14 mouse cellular contexts compared by ENCODE assay signal in the genomic region with DNA sequence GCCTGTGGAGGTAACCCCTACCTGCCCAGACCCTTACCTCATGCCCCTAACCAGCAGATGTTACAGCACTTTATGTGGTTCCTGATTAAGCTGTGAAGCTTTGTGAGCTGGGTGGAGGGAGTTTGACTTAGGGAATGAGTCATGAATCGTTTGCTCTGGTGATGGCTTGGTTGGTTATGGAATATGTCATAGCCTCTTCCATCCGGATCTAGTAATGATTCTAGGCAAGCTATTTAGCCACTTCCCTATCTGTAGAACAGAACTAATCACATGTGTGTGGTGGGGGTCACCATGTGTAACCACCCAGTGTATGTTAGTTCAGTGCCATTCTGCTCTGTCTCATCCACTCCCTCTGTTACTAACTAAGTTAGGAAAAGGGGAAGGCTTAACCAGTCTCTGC. TPM values are rescaled to one million over a fixed set of nuclear protein-coding genes. Genes with fewer than 3 reads are reported as not detected.
DNase-seq lines count a peak whose midpoint lies in the region; ATAC-seq and TF ChIP-seq lines count a peak whose summit lies in the region.
"Had no signal": no experiment of that assay in that cellular context is flagged by ENCODE, and none has a peak within 500 bp of the region (broad histone marks: within the 10 kb centered on the region; RNA-seq: fewer than 3 reads in every experiment).

No protein-coding gene starts in this region.

- no peak overlapping the region for H3K4me3 ChIP-seq in embryonic facial prominence, embryonic 13.5 days
- H3K4me3 ChIP-seq in embryonic facial prominence, embryonic 10.5 days = no peak overlapping the region
- no peak overlapping the region for H3K4me3 ChIP-seq in left cerebral cortex, adult 2 months
- no peak overlapping the region for H3K4me3 ChIP-seq in stomach, embryonic 14.5 days (ENCODE audit: low read depth, low read length)
- H3K4me3 ChIP-seq: neural tube, embryonic 13.5 days had no signal

- intact Hi-C loops in left cerebral cortex, adult 2 months (cut with DNase I) = loop anchor here (5.0 kb wide), 3 partner anchors 228 to 518 kb away; no protein-coding TSS in a partner anchor

- 60% methylated on average over 2 of the region's 2 CpGs for WGBS in embryonic facial prominence, embryonic 13.5 days
- 86% methylated on average over 2 of the region's 2 CpGs for WGBS in embryonic facial prominence, embryonic 10.5 days
- WGBS in stomach, embryonic 14.5 days = 35% methylated on average over 2 of the region's 2 CpGs

- H3K4me1 ChIP-seq in embryonic facial prominence, embryonic 13.5 days = peaks cover 34% of the 10 kb centered on the region
- peaks cover 51% of the 10 kb centered on the region for H3K4me1 ChIP-seq in embryonic facial prominence, embryonic 10.5 days
- H3K4me1 ChIP-seq in stomach, embryonic 14.5 days (ENCODE audit: control insufficient read depth, insufficient read depth, low read length) = peaks cover 28% of the 10 kb centered on the region

- H3K27me3 ChIP-seq in embryonic facial prominence, embryonic 13.5 days = no peaks in the 10 kb centered on the region
- H3K27me3 ChIP-seq in embryonic facial prominence, embryonic 10.5 days (replicated peaks; ENCODE audit: low read depth, poor library complexity, severe bottlenecking) = no peaks in the 10 kb centered on the region
- no peaks in the 10 kb centered on the region for H3K27me3 ChIP-seq in stomach, embryonic 14.5 days (ENCODE audit: control insufficient read depth, insufficient read depth, low read length)
- H3K27me3 ChIP-seq: neural tube, embryonic 13.5 days had no signal

- H3K27ac ChIP-seq in embryonic facial prominence, embryonic 13.5 days = peak overlapping the region; percentile 71
- H3K27ac ChIP-seq in embryonic facial prominence, embryonic 10.5 days (replicated peaks) = no peak overlapping the region
- H3K27ac ChIP-seq in left cerebral cortex, adult 2 months = peak overlapping the region; percentile 24; the same call in 1 of the 2 replicates
- H3K27ac ChIP-seq in stomach, embryonic 14.5 days (ENCODE audit: low read length) = peak overlapping the region; percentile 30; the same call in 1 of the 2 replicates
- H3K27ac ChIP-seq: hindbrain, postnatal 0 days; liver, embryonic 14.5 days; neural tube, embryonic 13.5 days had no signal

- no peak for DNase-seq in embryonic facial prominence, embryonic 10.5 days (ENCODE audit: low spot score)
- no peak for DNase-seq in left cerebral cortex, adult 2 months (ENCODE audit: extremely low spot score in 1 of 2, low spot score in 2 of 2)
- DNase-seq in left cerebral cortex, adult 11 months (ENCODE audit: low spot score) = no peak
- no peak for DNase-seq in layer of hippocampus, postnatal 14 days (ENCODE audit: low spot score in 2 of 2)
- no peak for DNase-seq in layer of hippocampus, postnatal 36 days
- DNase-seq: right cerebral cortex, postnatal 25 days; thymus, adult 18-20 months had no signal

- no peaks in the 10 kb centered on the region for H3K9me3 ChIP-seq in embryonic facial prominence, embryonic 13.5 days
- H3K9me3 ChIP-seq in embryonic facial prominence, embryonic 10.5 days = no peaks in the 10 kb centered on the region
- no peaks in the 10 kb centered on the region for H3K9me3 ChIP-seq in stomach, embryonic 14.5 days (ENCODE audit: control insufficient read depth, low read depth, low read length)
- H3K9me3 ChIP-seq: neural tube, embryonic 13.5 days had no signal

- H3K4me2 ChIP-seq in embryonic facial prominence, embryonic 13.5 days = no peak overlapping the region
- H3K4me2 ChIP-seq in stomach, embryonic 14.5 days (replicated peaks; ENCODE audit: low read depth, low read length) = no peak overlapping the region
- H3K4me2 ChIP-seq: midbrain, embryonic 11.5 days; neural tube, embryonic 13.5 days had no signal

- H3K9ac ChIP-seq in embryonic facial prominence, embryonic 13.5 days = no peak overlapping the region
- no peak overlapping the region for H3K9ac ChIP-seq in stomach, embryonic 14.5 days (replicated peaks; ENCODE audit: low read depth, low read length)
- H3K9ac ChIP-seq: liver, embryonic 14.5 days; neural tube, embryonic 13.5 days had no signal

- TF ChIP-seq CTCF in left cerebral cortex, adult 2 months (IDR thresholded peaks at IDR 0.05) = no peak

- no peak for ATAC-seq in embryonic facial prominence, embryonic 13.5 days (ENCODE audit: insufficient number of reproducible peaks, insufficient read depth, low FRiP score, low TSS enrichment, low read depth)
- peak; percentile 58 for ATAC-seq in common myeloid progenitor, adult 5-6 weeks (replicated peaks; ENCODE audit: low read depth, poor library complexity, severe bottlenecking)
- ATAC-seq in stomach, embryonic 14.5 days (ENCODE audit: insufficient number of reproducible peaks, insufficient read depth, low FRiP score, low read depth) = no peak
- ATAC-seq: hindbrain, postnatal 0 days had no signal

- peaks cover 13% of the 10 kb centered on the region for H3K36me3 ChIP-seq in embryonic facial prominence, embryonic 13.5 days
- H3K36me3 ChIP-seq in embryonic facial prominence, embryonic 10.5 days (replicated peaks) = peaks cover 28% of the 10 kb centered on the region
- peaks cover 21% of the 10 kb centered on the region for H3K36me3 ChIP-seq in stomach, embryonic 14.5 days (ENCODE audit: control insufficient read depth, insufficient read depth, low read length)

RNA-seq across cellular contexts. Expression of a gene that starts 52.6 kb away (rescaled TPM):
- polyA plus RNA-seq in embryonic facial prominence, embryonic 13.5 days (2015; fragmentation: Nextera tagmentation; extraction: Ambion mirVana) = 14.4 and 14.7 TPM in 2 replicates
- polyA plus RNA-seq in embryonic facial prominence, embryonic 10.5 days (2016; fragmentation: Nextera tagmentation; extraction: Ambion mirVana) = 16.0 TPM in 2 replicates
- total RNA-seq in left cerebral cortex, adult 2 months (2021) = 10 to 100 TPM; 32.5 to 37.9 TPM
- 26.7 and 39.7 TPM in 2 replicates for total RNA-seq in common myeloid progenitor, adult 5-6 weeks (2017)
- polyA plus RNA-seq in stomach, embryonic 14.5 days (2014; fragmentation: Nextera tagmentation; extraction: Ambion mirVana) = 22.8 and 25.7 TPM in 2 replicates
- 10 to 100 TPM; 32.0 to 32.6 TPM for total RNA-seq in layer of hippocampus, postnatal 14 days (2021)
- 10 to 100 TPM; 34.6 to 37.8 TPM for total RNA-seq in layer of hippocampus, postnatal 36 days (2021)
